Mouse (Mus musculus): Measurements from ENCODE around the gene Brd4.

The Brd4 gene

DNA sequence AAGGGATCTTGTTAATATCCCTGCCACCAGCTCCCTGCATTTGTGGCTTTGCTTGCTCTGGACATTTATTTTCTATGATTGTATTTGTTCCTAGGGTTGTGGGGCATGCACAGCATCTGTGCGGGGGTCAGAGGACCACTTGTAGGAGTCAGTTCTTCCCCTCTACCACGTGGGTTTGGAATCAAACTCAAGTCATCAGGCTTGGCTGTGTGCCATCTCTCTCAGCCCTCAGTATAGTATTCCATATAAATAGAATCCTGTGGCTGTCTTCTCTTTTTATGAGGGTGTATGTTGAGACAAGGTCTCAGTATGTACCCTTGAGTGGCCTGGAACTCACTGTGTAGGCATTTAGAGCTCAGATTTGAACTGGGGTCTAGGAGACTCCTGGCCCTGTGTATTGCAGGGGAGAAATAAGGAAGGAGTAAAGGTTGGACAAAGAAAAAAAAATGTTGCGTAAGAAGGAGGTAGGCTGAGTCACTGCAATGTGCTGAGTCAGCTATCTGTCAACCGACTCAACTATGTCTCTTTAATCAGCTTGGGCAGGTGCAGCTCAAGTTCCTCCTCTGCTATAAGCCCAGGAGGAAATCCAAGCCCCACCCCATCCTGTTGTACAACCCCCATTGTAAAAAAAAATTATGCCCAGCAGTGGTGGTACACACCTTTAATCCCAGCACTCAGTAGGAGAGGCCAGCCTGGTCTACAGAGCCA, 114.8 kb downstream of the Brd4 start:
- DNase-seq (ENCODE audit: low spot score in 2 of 2), result no peak

DNA sequence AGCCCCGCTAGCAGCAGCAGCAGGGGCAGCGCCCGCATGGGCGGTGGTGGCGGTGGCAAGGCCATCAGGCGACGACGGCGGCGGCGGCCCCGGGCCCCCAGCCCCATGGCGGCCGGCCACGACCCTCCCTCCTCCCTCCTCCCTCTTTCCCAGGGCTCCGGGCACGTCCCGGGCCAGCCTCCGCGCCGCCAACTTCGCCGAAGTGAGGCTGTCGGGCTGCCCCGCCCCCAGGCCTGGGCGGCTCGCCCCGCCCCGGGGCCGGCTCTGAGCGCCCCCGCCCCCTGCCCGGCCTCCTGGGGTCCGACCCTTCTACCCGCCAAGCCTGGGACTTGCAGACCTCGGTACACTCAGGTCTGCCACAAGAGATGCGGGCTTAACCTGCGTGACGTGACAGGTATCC, 117.8 kb downstream of the Brd4 start, which contains the start of gene Notch3:
Gene Notch3, minus strand, starts transcription at position 166 of the 400 bp plus-strand sequence.
- no peak for DNase-seq (ENCODE audit: low spot score in 2 of 2)

DNA sequence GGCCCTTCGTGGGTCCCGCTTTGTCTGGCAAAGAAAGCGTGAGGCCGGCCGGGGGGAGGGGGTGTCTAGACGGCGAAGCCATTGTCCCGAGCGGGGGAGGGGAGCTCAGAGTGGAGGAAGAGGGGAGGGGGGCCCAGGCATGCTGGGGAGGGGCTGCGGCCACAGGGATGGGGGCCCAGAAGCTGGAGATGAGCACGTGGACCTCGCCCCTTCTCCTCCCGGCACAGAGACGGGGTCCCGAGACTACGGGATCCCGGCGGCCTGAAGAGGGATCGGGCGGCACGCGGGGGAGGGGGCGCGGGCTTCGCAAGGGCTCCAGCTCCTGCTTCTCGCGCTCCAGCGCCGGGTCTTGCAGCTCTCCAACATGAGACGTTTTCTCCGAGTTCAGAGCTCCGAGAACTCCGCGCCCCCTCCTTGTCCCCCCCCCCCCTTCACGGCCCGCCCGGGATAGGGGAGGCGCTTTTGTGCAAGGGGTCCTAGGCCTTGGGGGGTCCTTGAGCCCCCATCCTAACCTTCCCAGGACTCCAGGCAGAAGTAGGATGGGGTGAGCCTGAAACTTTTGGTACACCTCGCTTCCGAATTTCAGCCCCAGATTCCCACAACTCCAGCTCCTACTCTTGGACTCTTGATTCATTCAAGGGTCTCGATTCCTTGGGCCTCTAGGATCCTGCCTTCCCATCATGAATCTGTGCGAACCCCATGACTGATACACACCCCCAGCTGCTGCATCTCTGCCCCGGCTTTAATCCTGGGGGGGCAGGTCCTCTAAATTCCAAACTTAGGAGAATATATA, 118.5 kb downstream of the Brd4 start:
- no peak for DNase-seq (ENCODE audit: low spot score in 2 of 2)

- DNase-seq (ENCODE audit: low spot score in 2 of 2), result no peak
These were observed 119.2 kb downstream of the Brd4 start for GRCm38 (mm10) chr17:32165266-32165802.

- DNase-seq (ENCODE audit: low spot score in 2 of 2), result no peak
These were observed 119.7 kb downstream of the Brd4 start for GRCm38 (mm10) chr17:32164780-32165179.

- DNase-seq (ENCODE audit: low spot score in 2 of 2), result no peak
These were observed 120.4 kb downstream of the Brd4 start for GRCm38 (mm10) chr17:32163910-32164650.

DNA sequence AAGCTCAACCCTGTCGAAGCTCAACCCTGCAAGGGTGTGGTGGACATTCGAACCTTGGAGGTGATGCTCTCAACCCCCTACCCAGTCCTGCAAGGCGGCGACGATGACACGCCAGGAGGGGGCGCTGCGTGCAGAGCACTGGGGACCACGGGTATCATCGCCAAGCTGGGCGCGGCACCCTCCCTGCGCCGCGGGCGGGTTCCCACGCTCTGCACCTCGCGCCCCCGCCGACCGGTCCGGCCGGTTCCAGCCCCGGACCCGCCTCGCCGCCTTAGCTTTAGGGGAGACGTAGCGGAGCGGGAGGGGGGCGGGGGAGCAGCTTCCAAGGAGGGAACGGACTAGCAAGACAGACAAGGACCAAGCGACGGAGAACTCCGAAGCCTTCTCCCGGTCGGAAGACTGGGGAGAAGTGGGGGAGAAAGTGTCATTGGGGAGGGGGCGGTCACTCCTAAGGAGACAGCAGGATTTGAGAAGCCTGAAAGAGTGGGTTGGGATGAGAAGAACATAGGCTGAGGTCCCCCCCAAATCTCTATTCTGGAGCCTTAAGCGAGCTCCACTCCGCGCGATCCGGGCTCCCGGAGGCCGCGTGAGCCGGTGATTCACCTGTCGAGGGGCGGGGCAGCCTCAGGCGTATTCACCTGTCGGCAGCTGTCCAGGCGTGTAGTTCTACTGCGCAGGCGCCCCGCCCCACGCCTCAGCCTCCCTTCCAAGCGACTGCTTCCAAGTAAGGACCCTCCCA, 122.2 kb downstream of the Brd4 start:
- DNase-seq (ENCODE audit: low spot score in 2 of 2), result peak; percentile 47 to 52

GRCm38 (mm10) chr17:32160882-32161281, 123.6 kb downstream of the Brd4 start:
- no peak for DNase-seq (ENCODE audit: low spot score in 2 of 2)

GRCm38 (mm10) chr17:32158841-32159240, 125.7 kb downstream of the Brd4 start:
- DNase-seq (ENCODE audit: low spot score in 2 of 2), result no peak

DNA sequence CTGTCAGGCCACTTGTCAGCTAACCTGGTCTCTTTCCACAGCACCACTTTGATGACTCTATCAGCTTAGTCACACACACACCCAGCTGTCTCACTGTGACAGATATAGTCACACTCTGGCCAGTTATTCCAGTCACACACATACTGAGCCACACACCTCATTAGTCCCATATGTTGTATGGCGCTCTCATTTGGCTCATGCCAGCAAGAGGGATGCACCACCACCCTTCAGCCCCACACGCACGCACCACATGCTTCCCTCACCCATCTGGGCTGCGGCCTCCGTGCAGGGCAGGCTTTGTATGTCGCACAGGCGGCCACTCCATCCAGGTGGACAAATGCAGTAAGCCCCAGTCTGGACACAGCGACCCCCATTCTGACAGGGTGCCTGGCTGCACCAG, 137.8 kb downstream of the Brd4 start:
- peak; percentile 31 to 32 for DNase-seq (ENCODE audit: low spot score in 2 of 2)
